Mouse (Mus musculus): ENCODE measurements around the gene Otud7a.

GRCm38 (mm10) chr7:63508079-63508478, 63.5 kb downstream of the Otud7a start:
- TF ChIP-seq JUND (IDR thresholded peaks at IDR 0.05; ENCODE audit: low read depth, low read length): no peak
- TF ChIP-seq POLR2A (IDR thresholded peaks at IDR 0.05; ENCODE audit: control insufficient read depth in 1 of 2, insufficient read depth in 1 of 2, low read depth in 1 of 2, low read length in 2 of 2, poor library complexity in 1 of 2): no peak
- no peak for TF ChIP-seq ZKSCAN1 (IDR thresholded peaks at IDR 0.05; ENCODE audit: low read depth, low read length)
- TF ChIP-seq HCFC1 (IDR thresholded peaks at IDR 0.05; ENCODE audit: low read depth, low read length): no peak
- no peak for TF ChIP-seq CTCF (IDR thresholded peaks at IDR 0.05 in 2 of 3, conservative IDR thresholded peaks at IDR 0.05 in 1 of 3; ENCODE audit: control insufficient read depth in 1 of 3, insufficient read depth in 1 of 3, low read depth in 2 of 3, low read length in 3 of 3, poor library complexity in 1 of 3, severe bottlenecking in 1 of 3)
- no peak for TF ChIP-seq RCOR1 (IDR thresholded peaks at IDR 0.05; ENCODE audit: low read depth, low read length)
- TF ChIP-seq MAFK (IDR thresholded peaks at IDR 0.05; ENCODE audit: borderline replicate concordance, low read depth, low read length): no peak
- TF ChIP-seq NRF1 (IDR thresholded peaks at IDR 0.05; ENCODE audit: insufficient read depth, low read depth, low read length, poor library complexity, severe bottlenecking): no peak
- TF ChIP-seq GATA1 (IDR thresholded peaks at IDR 0.05; ENCODE audit: low read depth, low read length): no peak
